Mouse (Mus musculus): Measurements from ENCODE around the gene Pacsin3.

GRCm38 (mm10) chr2:91312578-91313311, 57.0 kb downstream of the Pacsin3 start:
- TF ChIP-seq CTCF (conservative IDR thresholded peaks at IDR 0.05; ENCODE audit: low read length) (no peak), POU5F1 (IDR thresholded peaks at IDR 0.05; ENCODE audit: borderline replicate concordance, low read length) (no peak), NANOG (IDR thresholded peaks at IDR 0.05; ENCODE audit: borderline replicate concordance, low read length) (no peak)

All from E14TG2a.4 (cell line).